Mouse (Mus musculus) olfactory bulb, adult 2 months (tissue): ENCODE results near the gene Elovl6.

Experiments used
- CTCF ChIP-seq: fragments of 200-500 bp; IDR thresholded peaks from 2 replicates; pipeline ENCODE4 v1.5.1; 2012; ENCODE audit warnings: low read depth, mild to moderate bottlenecking, low read length, moderate library complexity; ENCODE audit not compliant: insufficient read depth
- POLR2A ChIP-seq: fragments of 200-500 bp; IDR thresholded peaks from 2 replicates; pipeline ENCODE4 v1.6.1; 2012; ENCODE audit warnings: mild to moderate bottlenecking, low read depth, low read length, moderate library complexity; ENCODE audit not compliant: insufficient read depth

GRCm38 (mm10) chr3:129652476-129652875 lies 120.3 kb downstream of the Elovl6 start:
- TF ChIP-seq CTCF (no peak), POLR2A (no peak)
